In the genomic region with DNA sequence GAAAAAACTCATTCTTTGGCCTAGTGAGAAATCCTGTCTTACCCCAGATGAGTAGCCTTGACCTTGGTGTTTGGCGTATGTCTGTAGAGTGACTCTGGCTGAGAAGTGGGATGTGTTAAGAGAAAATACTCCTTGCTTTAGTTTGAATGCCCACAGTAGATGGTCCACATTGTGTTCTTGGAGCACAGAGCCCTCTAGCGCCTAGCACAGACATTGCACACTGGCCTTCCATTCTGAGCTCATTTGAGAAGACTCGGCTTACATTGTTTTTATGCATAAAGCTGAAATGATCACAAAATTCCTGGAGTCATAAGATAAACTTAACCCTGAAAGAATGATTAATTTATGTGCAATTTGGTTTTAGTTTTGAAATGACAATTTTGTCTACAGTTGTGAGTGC, we compare ENCODE assay signal across 9 mouse cellular contexts.
A peak's percentile ranks its signal among the peaks of the same experiment; 100 is the strongest.
DNase-seq lines count a peak whose midpoint lies in the region; ATAC-seq lines count a peak whose summit lies in the region.
"Had no signal": no experiment of that assay in that cellular context is flagged by ENCODE, and none has a peak within 500 bp of the region (broad histone marks: within the 10 kb centered on the region; RNA-seq: fewer than 3 reads in every experiment).

No protein-coding gene starts in this region.

- H3K9me3 ChIP-seq in forebrain, embryonic 11.5 days (ENCODE audit: control insufficient read depth, low read length), result no peaks in the 10 kb centered on the region
- no peaks in the 10 kb centered on the region for H3K9me3 ChIP-seq in forebrain, embryonic 12.5 days

- H3K4me2 ChIP-seq in forebrain, embryonic 11.5 days (ENCODE audit: low read depth, low read length, severe bottlenecking), result no peak overlapping the region
- H3K4me2 ChIP-seq in forebrain, embryonic 12.5 days, result no peak overlapping the region

- no peak overlapping the region for H3K9ac ChIP-seq in forebrain, embryonic 11.5 days (ENCODE audit: low read length)
- H3K9ac ChIP-seq in forebrain, embryonic 12.5 days, result no peak overlapping the region

- no peaks in the 10 kb centered on the region; the same call in 1 of the 2 replicates for H3K4me1 ChIP-seq in forebrain, embryonic 11.5 days (replicated peaks; ENCODE audit: control insufficient read depth, insufficient read depth, low read length)
- 0 out of 2 replicates have a peak, but pooled peaks cover 12% of the 10 kb centered on the region for H3K4me1 ChIP-seq in forebrain, embryonic 12.5 days

- intact Hi-C loops in left cerebral cortex, postnatal 25 days (cut with DNase I), result no loop called here

- H3K36me3 ChIP-seq in forebrain, embryonic 11.5 days (ENCODE audit: control insufficient read depth, insufficient read depth, low read length), result no peaks in the 10 kb centered on the region
- H3K36me3 ChIP-seq in forebrain, embryonic 12.5 days (replicated peaks), result no peaks in the 10 kb centered on the region

- 39% methylated on average over 3 of the region's 3 CpGs for WGBS in forebrain, embryonic 11.5 days
- 44% methylated on average over 3 of the region's 3 CpGs for WGBS in forebrain, embryonic 12.5 days

- H3K4me3 ChIP-seq in forebrain, embryonic 11.5 days (ENCODE audit: low read depth, low read length), result no peak overlapping the region
- H3K4me3 ChIP-seq in forebrain, embryonic 12.5 days (replicated peaks), result no peak overlapping the region

- peak; percentile 57 for DNase-seq in forebrain, embryonic 11.5 days (ENCODE audit: low spot score)
- DNase-seq in left cerebral cortex, postnatal 25 days (ENCODE audit: low spot score in 2 of 2), result peak; percentile 9 to 46
- DNase-seq in left cerebral cortex, adult 8-10 months (ENCODE audit: low spot score in 2 of 2), result no peak
- peak; percentile 54 for DNase-seq in NIH3T3 (ENCODE audit: low read depth)
- peak; percentile 23 for DNase-seq in forelimb bud, embryonic 11.5 days (ENCODE audit: low read depth, low spot score)
- DNase-seq in retina, postnatal 1 day, result peak; percentile 35
- no peak for DNase-seq in spleen, adult 18-20 months

- no peak; the same call in 1 of the 2 replicates for ATAC-seq in forebrain, embryonic 11.5 days (replicated peaks; ENCODE audit: low FRiP score)
- ATAC-seq in forebrain, embryonic 12.5 days (ENCODE audit: low FRiP score), result no peak

- no peaks in the 10 kb centered on the region for H3K27me3 ChIP-seq in forebrain, embryonic 11.5 days (ENCODE audit: control insufficient read depth, insufficient read depth, low read length)
- no peaks in the 10 kb centered on the region for H3K27me3 ChIP-seq in forebrain, embryonic 12.5 days

- no peak overlapping the region for H3K27ac ChIP-seq in forebrain, embryonic 11.5 days (ENCODE audit: low read depth, low read length)
- H3K27ac ChIP-seq in forebrain, embryonic 12.5 days, result no peak overlapping the region
- H3K27ac ChIP-seq: macrophage had no signal

Comparison
In these comparisons a context has a peak if more than half of its experiments do, and no peak if none do; other contexts are left out.
1. DNase-seq: peak in forebrain, embryonic 11.5 days (single experiment), left cerebral cortex, postnatal 25 days (2 of 2), NIH3T3 (single experiment), forelimb bud, embryonic 11.5 days (single experiment) and retina, postnatal 1 day (single experiment); none in left cerebral cortex, adult 8-10 months (0 of 2) and spleen, adult 18-20 months (0 of 2).